Mouse (Mus musculus): ENCODE data around the gene Olfr630. TPM values are rescaled to one million over a fixed set of nuclear protein-coding genes. Genes with fewer than 3 reads are reported as not detected.
"Not testable (repeated sequence)": the region's sequence is repeated elsewhere in the genome, so short reads cannot be mapped to it uniquely, and the experiment has no call there.

Olfr630 gene
- not detected for total RNA-seq (2021)
- long read RNA-seq, experiment 1, result 0 reads
- long read RNA-seq, experiment 2, result 0 reads

DNA sequence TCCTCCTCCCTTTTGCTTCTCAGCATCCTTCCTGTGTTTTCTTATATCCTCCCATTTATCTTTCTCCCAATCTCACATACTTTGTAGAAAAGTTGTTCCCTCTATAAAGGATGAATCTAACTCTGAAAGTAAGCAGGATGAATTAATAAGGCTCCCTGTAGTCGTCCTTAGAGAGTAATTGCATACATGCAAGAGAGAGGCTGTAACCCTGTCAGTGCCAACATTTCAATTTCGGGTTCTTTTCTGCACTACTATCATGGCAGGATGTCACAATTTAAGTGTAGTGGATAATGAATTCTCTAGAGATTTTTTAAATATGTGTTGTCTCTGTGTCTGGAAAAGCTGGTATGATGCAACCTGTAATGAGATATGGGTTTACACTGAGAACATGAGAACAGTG, at the start of gene Olfr630:
Olfr630 (minus strand) TSS at position 101 of the 400 bp plus-strand sequence.
- no peak for DNase-seq (ENCODE audit: low spot score in 2 of 2)

DNA sequence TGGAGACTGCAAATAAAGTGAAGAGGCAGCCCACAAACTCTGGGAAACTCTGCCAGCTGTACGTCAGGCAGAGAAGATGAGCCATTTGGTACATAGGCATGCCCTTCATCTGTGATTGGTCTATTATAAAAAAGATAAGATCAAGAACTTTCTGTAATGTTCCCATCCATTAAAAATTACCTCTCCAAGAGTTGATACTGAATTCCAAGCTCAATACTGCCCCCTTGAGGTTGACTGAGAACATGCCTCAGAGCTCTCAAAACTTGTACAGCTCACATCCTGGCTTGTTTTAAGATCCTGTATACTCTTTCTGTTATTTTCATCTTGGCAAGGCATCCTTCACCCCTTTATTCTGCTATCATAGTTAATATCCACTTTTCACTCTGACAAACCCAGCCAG, 49.7 kb upstream of the Olfr630 start:
- DNase-seq (ENCODE audit: low spot score in 2 of 2), result peak in 1 of 2 experiments; percentile 7

DNA sequence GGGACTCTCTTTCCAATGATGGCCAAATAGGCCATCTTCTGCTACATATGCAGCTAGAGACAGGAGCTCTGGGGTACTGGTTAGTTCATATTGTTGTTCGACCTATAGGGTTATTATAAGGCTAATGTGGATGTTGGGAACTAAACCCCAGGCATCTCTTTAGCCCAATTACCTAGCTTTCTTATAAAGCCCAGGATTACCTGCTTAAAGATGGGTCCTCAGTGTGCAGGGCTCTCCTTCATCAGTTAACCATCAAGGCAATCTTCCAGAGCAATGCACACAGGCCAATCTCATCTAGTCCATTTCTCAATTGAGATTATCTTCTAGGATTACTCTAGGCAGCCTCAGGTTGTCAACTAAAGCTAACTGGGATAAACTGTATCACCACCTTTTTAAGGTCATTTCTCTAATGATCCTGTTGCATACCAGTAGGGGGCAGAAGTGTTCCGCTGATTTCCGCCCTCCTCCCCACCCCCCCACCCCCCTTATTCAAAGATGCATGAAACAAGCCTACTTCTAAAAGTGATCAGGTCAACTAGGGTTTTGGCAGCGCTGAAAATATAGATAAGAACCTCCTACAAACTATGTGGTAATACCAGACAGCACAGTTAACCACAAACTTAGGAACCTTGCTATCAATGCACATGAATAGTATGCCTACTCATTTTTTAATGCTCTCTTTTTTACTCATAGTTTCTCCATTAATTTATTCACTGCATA, 35.7 kb upstream of the Olfr630 start:
- DNase-seq (ENCODE audit: low spot score in 2 of 2), result no peak

DNA sequence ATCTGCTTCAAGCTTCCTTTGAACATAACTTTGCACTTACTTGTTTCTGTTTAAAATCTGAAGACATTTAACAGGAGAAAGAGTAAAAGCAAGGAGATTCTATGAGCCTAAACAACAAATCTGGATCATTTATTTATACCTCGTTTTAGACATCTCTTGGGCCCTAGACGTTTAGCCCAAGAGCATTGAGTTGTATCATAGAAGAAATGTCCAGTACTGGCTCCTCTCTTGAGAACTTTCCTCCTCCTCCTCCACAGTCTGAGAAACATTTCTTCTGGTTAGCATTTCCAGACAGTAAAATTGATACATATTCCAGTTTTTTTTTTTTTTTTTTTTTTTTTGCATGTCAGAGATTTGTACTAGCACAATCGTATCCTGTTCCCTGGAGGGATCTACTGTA, 34.6 kb upstream of the Olfr630 start, which contains the start of gene Olfr67:
Olfr67 (minus strand) TSS at position 101 of the 400 bp plus-strand sequence.
- no peak for DNase-seq (ENCODE audit: low spot score in 2 of 2)

DNA sequence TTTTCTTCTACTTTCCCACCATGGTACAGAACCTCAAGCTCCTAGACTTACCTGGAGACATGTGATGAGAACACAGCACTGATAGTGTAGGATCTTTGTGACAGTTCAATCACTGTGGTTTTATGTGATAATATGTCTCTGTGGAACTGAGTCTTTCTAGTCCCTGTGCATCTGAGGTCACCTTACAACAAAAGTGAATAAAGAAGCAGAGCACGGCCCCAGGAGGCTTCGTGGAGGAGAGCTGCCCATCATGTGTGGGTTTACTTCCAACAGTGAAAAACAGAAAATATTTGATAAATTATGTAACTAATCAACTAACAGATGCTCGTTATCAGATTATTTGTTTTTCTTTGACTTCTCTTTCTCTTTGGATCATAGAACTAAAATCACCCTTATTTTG, 22.5 kb upstream of the Olfr630 start, which contains the start of gene Olfr68:
Olfr68 (minus strand) TSS at position 101 of the 400 bp plus-strand sequence.
- DNase-seq (ENCODE audit: low spot score in 2 of 2), result no peak

DNA sequence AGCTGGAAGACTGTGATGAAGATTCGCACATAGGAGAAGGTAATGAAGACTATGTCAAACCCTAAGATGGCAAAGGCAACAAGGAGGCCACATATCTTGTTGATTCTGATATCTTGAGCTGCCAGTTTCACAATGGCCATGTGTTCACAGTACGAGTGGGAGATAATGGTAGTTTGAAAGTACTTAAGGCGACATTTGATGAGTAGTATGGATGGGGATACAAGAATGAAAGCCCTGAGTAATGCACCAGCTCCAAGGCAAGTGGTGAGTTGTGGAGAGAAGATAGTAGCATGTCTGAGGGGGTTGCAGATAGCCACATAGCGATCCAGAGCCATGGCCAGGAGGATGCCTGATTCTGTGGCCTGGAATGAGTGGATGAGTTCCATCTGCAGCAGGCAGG, 20.5 kb upstream of the Olfr630 start:
- DNase-seq (ENCODE audit: low spot score in 2 of 2), result not testable (repeated sequence)

DNA sequence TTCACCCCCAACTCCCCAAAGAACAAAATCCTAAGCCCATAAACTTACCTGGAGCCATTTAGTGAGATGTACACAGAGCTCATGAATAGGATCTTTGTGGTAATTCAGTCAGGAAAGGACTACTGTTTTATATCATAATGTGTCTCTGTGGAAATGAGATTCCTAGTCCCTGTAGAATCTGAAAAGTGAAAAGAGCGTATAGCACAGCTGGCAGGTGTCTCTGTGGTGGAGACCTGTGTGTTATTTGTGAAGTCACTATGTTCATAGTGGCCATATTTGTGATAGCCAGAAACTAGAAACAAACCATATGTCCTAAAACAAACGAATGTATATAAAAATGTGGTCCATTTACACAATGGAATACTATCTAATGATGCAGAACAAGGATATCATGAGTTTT, 14.4 kb upstream of the Olfr630 start, which contains the start of gene Olfr69:
Olfr69 (minus strand) TSS at position 101 of the 400 bp plus-strand sequence.
- no peak for DNase-seq (ENCODE audit: low spot score in 2 of 2)

DNA sequence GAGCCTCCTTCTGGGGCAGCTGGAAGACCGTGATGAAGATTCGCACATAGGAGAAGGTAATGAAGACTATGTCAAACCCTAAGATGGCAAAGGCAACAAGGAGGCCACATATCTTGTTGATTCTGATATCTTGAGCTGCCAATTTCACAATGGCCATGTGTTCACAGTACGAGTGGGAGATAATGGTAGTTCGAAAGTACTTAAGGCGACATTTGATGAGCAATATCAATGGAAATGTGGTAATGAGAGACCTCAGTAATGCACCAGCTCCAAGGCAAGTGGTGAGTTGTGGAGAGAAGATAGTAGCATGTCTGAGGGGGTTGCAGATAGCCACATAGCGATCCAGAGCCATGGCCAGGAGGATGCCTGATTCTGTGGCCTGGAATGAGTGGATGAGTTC, 10.6 kb upstream of the Olfr630 start:
- not testable (repeated sequence) for DNase-seq (ENCODE audit: low spot score in 2 of 2)

DNA sequence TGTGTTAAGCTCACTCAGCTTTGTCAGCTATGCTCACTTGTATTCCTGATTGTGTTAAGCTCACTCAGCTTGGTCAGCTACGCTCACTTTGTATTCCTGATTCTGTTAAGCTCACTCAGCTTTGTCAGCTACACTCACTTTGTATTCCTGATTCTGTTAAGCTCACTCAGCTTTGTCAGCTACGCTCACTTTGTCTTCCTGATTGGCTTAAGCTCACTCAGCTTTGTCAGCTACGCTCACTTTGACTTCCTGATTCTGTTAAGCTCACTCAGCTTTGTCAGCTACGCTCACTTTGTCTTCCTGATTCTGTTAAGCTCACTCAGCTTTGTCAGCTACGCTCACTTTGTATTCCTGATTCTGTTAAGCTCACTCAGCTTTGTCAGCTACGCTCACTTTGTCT, 5.1 kb upstream of the Olfr630 start:
- DNase-seq (ENCODE audit: low spot score in 2 of 2), result not testable (repeated sequence)

DNA sequence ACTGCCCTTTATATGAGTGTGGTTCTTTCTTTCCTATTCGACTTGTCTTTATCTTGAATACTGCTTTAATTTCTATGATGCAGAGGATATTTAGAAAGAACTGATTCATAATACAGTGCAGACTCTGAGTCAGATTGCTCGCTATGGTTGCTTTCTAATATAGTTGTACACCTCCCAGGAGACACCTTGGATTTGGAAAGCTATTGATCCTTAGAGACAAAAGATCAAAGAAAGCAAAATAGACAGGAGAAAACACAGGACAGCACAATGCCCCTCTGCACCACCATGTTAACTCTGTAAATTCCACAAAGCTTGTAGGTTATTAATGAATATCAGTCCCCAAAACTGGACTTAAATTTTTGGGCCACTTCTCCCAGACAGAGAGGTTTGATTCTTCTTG, 12.3 kb downstream of the Olfr630 start, which contains the start of gene Olfr629:
Olfr629 (minus strand) TSS at position 101 of the 400 bp plus-strand sequence.
- DNase-seq (ENCODE audit: low spot score in 2 of 2), result no peak

DNA sequence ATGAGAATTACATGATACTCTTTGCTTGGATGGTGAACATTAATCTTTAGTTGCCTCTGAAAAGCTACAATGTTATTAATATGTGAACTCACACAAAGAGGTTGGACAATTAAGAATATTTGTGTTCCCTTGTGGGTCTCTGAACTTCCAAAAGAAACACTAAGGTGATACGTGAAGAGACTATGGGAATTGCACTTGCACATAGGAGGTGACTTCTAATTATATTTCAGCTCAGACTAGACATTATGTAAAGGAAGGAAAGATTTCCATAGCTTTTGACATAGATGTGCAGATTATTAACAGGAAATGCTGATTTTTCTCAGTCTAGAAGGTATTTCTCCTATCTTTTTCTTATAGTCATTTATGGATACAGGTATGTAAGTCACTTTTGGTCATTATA, 27.1 kb downstream of the Olfr630 start, which contains the start of gene Olfr628:
Olfr628 (plus strand) TSS at position 301 of the 400 bp plus-strand sequence.
- DNase-seq (ENCODE audit: low spot score in 2 of 2), result no peak

DNA sequence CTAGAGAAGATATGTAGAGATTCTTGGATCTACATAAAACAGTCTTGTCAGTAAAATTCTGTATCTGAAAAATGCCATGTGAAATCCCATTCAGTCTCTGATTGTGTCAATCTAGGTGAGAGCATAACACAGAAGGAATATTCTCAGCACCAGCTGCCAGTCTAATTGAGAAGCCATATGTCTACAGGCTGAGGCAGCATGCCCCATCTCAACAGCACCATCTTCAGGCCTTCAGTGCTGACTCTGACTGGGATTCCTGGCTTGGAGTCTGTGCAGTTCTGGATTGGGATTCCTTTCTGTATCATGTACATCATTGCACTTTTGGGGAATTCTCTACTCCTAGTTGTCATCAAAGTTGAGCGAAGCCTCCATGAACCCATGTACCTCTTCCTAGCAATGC, 40.7 kb downstream of the Olfr630 start:
- DNase-seq (ENCODE audit: low spot score in 2 of 2), result not testable (repeated sequence)

DNA sequence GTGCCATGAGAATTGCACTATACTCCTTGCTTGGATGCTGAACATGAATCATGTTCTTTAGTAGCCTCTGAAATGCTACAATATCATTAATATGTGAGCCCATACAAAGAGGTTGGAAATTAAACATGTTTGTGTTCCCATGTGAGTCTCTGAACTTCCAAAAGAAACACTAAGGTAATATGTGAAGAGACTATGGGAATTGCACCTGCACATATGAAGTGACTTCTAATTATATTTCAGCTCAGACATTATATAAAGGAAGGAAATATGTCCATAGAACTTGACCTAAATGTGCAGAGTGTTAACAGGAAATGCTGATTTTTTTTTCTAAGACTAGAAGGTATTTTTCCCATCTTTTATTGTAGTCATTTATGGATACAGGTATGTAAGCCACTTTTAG, 42.8 kb downstream of the Olfr630 start, which contains the start of gene Olfr243:
Olfr243 (plus strand) TSS at position 301 of the 400 bp plus-strand sequence.
- DNase-seq (ENCODE audit: low spot score in 2 of 2), result no peak

DNA sequence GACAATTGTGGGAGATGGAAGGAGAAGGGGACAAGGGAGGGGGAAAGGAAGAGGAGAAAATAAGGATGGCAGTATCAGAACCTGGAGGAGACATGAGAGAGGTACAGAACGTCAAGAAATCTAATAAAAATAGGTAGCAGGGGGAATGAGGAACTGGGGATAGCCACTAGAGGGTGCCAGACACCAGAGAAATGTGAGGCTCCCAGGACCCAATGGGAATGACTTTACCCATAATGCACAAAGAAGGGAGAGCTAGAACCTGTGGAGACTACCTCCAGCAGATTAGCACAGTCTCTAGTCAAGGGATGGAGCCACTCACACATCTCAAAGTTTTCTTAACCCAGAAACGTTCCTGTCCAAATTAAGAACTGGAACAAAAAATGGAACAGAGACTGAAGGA, 45.1 kb downstream of the Olfr630 start:
- no peak for DNase-seq (ENCODE audit: low spot score in 2 of 2)

Other genes starting within 250 kb of the Olfr630 start
- gene Olfr610, start 245.2 kb downstream of the Olfr630 start, total RNA-seq (2021), result not detected
- not detected for gene Olfr611, start 236.5 kb downstream of the Olfr630 start, total RNA-seq (2021)
- not detected for gene Olfr612, start 214.6 kb downstream of the Olfr630 start, total RNA-seq (2021)
- not detected for gene Olfr613, start 209.3 kb downstream of the Olfr630 start, total RNA-seq (2021)
- not detected for gene Olfr615, start 201.3 kb downstream of the Olfr630 start, total RNA-seq (2021)
- gene Olfr616, start 188.2 kb downstream of the Olfr630 start, total RNA-seq (2021), result not detected
- not detected for gene Olfr617, start 184.3 kb downstream of the Olfr630 start, total RNA-seq (2021)
- not detected for gene Olfr618, start 167.2 kb downstream of the Olfr630 start, total RNA-seq (2021)
- not detected for gene Olfr619, start 156.8 kb downstream of the Olfr630 start, total RNA-seq (2021)
- not detected for gene Olfr620, start 144.8 kb downstream of the Olfr630 start, total RNA-seq (2021)
- not detected for gene Olfr622, start 114.6 kb downstream of the Olfr630 start, total RNA-seq (2021)
- gene Olfr623, start 93.6 kb downstream of the Olfr630 start, total RNA-seq (2021), result not detected
- gene Olfr624, start 86.1 kb downstream of the Olfr630 start, total RNA-seq (2021), result not detected
- gene Olfr625-ps1, start 74.6 kb downstream of the Olfr630 start, total RNA-seq (2021), result not detected
- gene Olfr243, start 42.7 kb downstream of the Olfr630 start, total RNA-seq (2021), result not detected
- gene Olfr628, start 27.0 kb downstream of the Olfr630 start, total RNA-seq (2021), result not detected
- gene Olfr629, start 12.4 kb downstream of the Olfr630 start, total RNA-seq (2021), result not detected
- not detected for gene Olfr69, start 14.3 kb upstream of the Olfr630 start, total RNA-seq (2021)
- gene Olfr68, start 22.4 kb upstream of the Olfr630 start, total RNA-seq (2021), result not detected
- gene Olfr67, start 34.5 kb upstream of the Olfr630 start, total RNA-seq (2021), result not detected
- 100 to 1,000 TPM; 185 to 588 TPM for gene Hbb-bt, start 56.7 kb upstream of the Olfr630 start, total RNA-seq (2021)
- gene Hbb-bs, start 70.8 kb upstream of the Olfr630 start, total RNA-seq (2021), result 1,000 to 10,000 TPM; 1,754 to 4,577 TPM
- gene Hbb-bh2, start 83.2 kb upstream of the Olfr630 start, total RNA-seq (2021), result not detected
- gene Hbb-bh1, start 85.8 kb upstream of the Olfr630 start, total RNA-seq (2021), result not detected
- gene Hbb-y, start 95.9 kb upstream of the Olfr630 start, total RNA-seq (2021), result not detected
- not detected for gene Olfr66, start 128.9 kb upstream of the Olfr630 start, total RNA-seq (2021)
- gene Olfr64, start 137.2 kb upstream of the Olfr630 start, total RNA-seq (2021), result not detected
- gene Olfr65, start 146.2 kb upstream of the Olfr630 start, total RNA-seq (2021), result not detected
- gene Olfr631, start 171.5 kb upstream of the Olfr630 start, total RNA-seq (2021), result not detected
- not detected for gene Olfr632, start 177.0 kb upstream of the Olfr630 start, total RNA-seq (2021)
- not detected for gene Olfr633, start 187.1 kb upstream of the Olfr630 start, total RNA-seq (2021)
- under 1 TPM in 1 of 2 experiments, not detected in 1; 0.03 TPM for gene Olfr635, start 213.8 kb upstream of the Olfr630 start, total RNA-seq (2021)
- not detected for gene Olfr638, start 241.4 kb upstream of the Olfr630 start, total RNA-seq (2021)